Mouse (Mus musculus) thymus, adult 2 months (tissue): ENCODE measurements at regions not wholly inside any gene's neighbourhood (a gene's known extent, or its start where the extent isn't known, plus 50 kb on each side); places are given as distances from the start of the nearest gene placed in this dataset.

Experiments
- DNase-seq: peaks from one replicate; pipeline ENCODE4 v3.0.0; 2021
- H3K27ac ChIP-seq: fragments of 200-500 bp; 2 replicates; pipeline ENCODE4 v1.5.1; 2012; ENCODE audit warnings: low read length, control low read depth; ENCODE audit not compliant: control insufficient read depth, insufficient read depth
- H3K27me3 ChIP-seq: fragments of 200-500 bp; 2 replicates; pipeline ENCODE4 v1.6.1; 2012; ENCODE audit warnings: mild to moderate bottlenecking, low read length, moderate library complexity, mixed read lengths; ENCODE audit not compliant: control insufficient read depth, insufficient read depth
- H3K36me3 ChIP-seq: fragments of 200-500 bp; 2 replicates; pipeline ENCODE4 v1.6.1; 2012; ENCODE audit warnings: mild to moderate bottlenecking, low read length, moderate library complexity; ENCODE audit not compliant: control insufficient read depth, insufficient read depth
- H3K4me1 ChIP-seq: fragments of 200-500 bp; replicated peaks from 2 replicates; pipeline ENCODE4 v1.6.1; 2012; ENCODE audit warnings: low read length; ENCODE audit not compliant: control insufficient read depth, insufficient read depth
- H3K4me3 ChIP-seq: fragments of 200-500 bp; 2 replicates; pipeline ENCODE4 v1.5.1; 2012; ENCODE audit warnings: mild to moderate bottlenecking, low read length, control low read depth, moderate library complexity; ENCODE audit not compliant: control insufficient read depth, insufficient read depth
- CTCF ChIP-seq: fragments of 200-500 bp; IDR thresholded peaks from 2 replicates; pipeline ENCODE4 v1.5.1; 2012; ENCODE audit warnings: mild to moderate bottlenecking, control low read depth, low read length, moderate library complexity, borderline replicate concordance; ENCODE audit not compliant: control insufficient read depth, poor library complexity, insufficient read depth; ENCODE audit errors: extremely low read depth
- POLR2A ChIP-seq: fragments of 200-500 bp; IDR thresholded peaks from 2 replicates; pipeline ENCODE4 v1.6.1; 2012; ENCODE audit warnings: mild to moderate bottlenecking, low read length, control low read depth, moderate library complexity; ENCODE audit not compliant: control insufficient read depth, poor library complexity, insufficient read depth; ENCODE audit errors: extremely low read depth
- WGBS: fragments of 180-500 bp; shearing (Covaris S2); methylation state at CpG from one replicate; pipeline ENCODE4 v1.1.7; 2018; 5-methylcytosine and 5-hydroxymethylcytosine counted together

DNA sequence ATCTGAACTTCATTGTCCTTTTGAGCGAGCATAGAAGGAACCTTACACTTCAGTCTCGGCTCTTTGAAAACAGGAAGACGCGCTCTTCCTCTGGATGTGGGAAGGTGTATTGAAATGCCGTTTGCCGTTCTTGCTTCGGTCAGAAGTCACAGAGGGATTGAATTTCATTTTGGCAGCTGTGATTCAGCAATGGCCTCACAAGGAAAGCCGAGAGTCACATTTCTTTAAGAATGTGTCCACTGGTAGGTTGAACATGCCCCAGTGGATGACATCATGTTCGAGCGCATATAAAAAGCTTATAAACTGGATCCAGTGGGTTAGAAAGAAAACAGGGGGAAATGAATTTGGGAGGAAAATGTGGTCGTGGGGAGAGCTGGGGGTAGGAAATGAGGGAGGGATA lies 1579.6 kb upstream of the Gulo start:
- H3K36me3 ChIP-seq: no peaks in the 10 kb centered on the region
- 64% methylated on average over 11 of the region's 11 CpGs for WGBS
- DNase-seq: no peak
- no peaks in the 10 kb centered on the region for H3K4me1 ChIP-seq
- H3K27me3 ChIP-seq: no peaks in the 10 kb centered on the region
- TF ChIP-seq POLR2A (no peak), CTCF (no peak)
- H3K4me3 ChIP-seq: no peak overlapping the region
- no peak overlapping the region for H3K27ac ChIP-seq

- no peak for TF ChIP-seq CTCF
- TF ChIP-seq POLR2A: no peak
- H3K4me1 ChIP-seq: no peaks in the 10 kb centered on the region
- WGBS: 70% methylated on average over 14 of the region's 14 CpGs
Observed at GRCm38 (mm10) chr14:67584456-67585048, 1575.5 kb upstream of the Gulo start.

GRCm38 (mm10) chr14:67582201-67582782 lies 1573.3 kb upstream of the Gulo start:
- no peaks in the 10 kb centered on the region for H3K4me1 ChIP-seq
- H3K36me3 ChIP-seq: no peaks in the 10 kb centered on the region
- no peak for DNase-seq
- TF ChIP-seq POLR2A (no peak), CTCF (no peak)
- H3K27ac ChIP-seq: no peak overlapping the region
- no peaks in the 10 kb centered on the region for H3K27me3 ChIP-seq
- WGBS: 88% methylated on average over 8 of the region's 8 CpGs
- no peak overlapping the region for H3K4me3 ChIP-seq

More at GRCm38 (mm10) chr14:67584456-67585048, 1575.5 kb upstream of the Gulo start:
- Histone ChIP-seq H3K4me3 (no peak overlapping the region), H3K27me3 (no peaks in the 10 kb centered on the region), H3K27ac (no peak overlapping the region), H3K36me3 (no peaks in the 10 kb centered on the region)
- DNase-seq: no peak

DNA sequence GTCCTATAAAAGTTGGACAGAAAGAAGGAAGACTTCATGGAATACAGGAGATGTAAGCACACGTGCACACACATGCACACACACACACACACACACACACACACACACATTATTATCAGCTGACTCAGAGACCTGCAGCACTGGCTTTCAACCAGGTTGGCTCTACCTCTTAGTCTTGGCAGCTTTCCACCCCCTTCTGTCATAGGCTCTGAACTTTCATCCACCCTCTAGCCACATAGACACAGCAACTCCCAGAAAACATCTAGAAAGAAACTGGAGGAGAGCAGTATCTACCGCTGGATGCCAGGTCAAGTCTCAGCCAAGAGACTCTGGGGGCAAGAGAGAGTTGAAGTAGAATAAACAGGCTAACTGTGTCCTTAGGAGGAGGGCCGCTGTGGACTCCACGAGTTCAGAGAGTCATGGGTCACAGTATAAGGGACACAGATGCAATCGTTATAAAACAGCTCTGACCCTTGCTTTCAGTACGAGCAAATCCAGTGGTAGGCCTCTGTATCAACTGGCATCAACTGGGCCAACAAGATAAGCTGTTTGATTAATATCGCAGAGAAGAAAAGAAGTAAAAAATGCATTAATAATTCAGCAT lies 1565.4 kb upstream of the Gulo start:
- H3K27ac ChIP-seq: no peak overlapping the region
- no peaks in the 10 kb centered on the region for H3K4me1 ChIP-seq
- TF ChIP-seq POLR2A (no peak), CTCF (no peak)
- no peak for DNase-seq
- no peaks in the 10 kb centered on the region for H3K27me3 ChIP-seq
- H3K4me3 ChIP-seq: no peak overlapping the region
- WGBS: 83% methylated on average over 7 of the region's 7 CpGs
- H3K36me3 ChIP-seq: no peaks in the 10 kb centered on the region

- H3K27me3 ChIP-seq: no peaks in the 10 kb centered on the region
- 90% methylated on average over 12 of the region's 12 CpGs for WGBS
- no peak overlapping the region for H3K4me3 ChIP-seq
- H3K4me1 ChIP-seq: no peaks in the 10 kb centered on the region
- DNase-seq: no peak
- H3K27ac ChIP-seq: no peak overlapping the region
- TF ChIP-seq CTCF: no peak
- no peak for TF ChIP-seq POLR2A
- no peaks in the 10 kb centered on the region for H3K36me3 ChIP-seq
Observed at GRCm38 (mm10) chr14:67573451-67573995, 1564.5 kb upstream of the Gulo start.

- H3K4me1 ChIP-seq: no peaks in the 10 kb centered on the region
- no peak overlapping the region for H3K27ac ChIP-seq
- no peak for TF ChIP-seq POLR2A
- no peak for TF ChIP-seq CTCF
- 64% methylated on average over 17 of the region's 17 CpGs for WGBS
- no peaks in the 10 kb centered on the region for H3K36me3 ChIP-seq
- H3K4me3 ChIP-seq: no peak overlapping the region
- no peaks in the 10 kb centered on the region for H3K27me3 ChIP-seq
- DNase-seq: no peak
Observed at GRCm38 (mm10) chr14:67569744-67570322, 1560.8 kb upstream of the Gulo start.
